Comparison of ENCODE assay signal across 8 mouse cellular contexts in genomic region chr17:15530141-15530540, GRCm38 (mm10). TPM values are rescaled to one million over a fixed set of nuclear protein-coding genes. Genes with fewer than 3 reads are reported as not detected.
DNase-seq lines count a peak whose midpoint lies in the region; ATAC-seq and TF ChIP-seq lines count a peak whose summit lies in the region.
"Had no signal": no experiment of that assay in that cellular context is flagged by ENCODE, and none has a peak within 500 bp of the region (broad histone marks: within the 10 kb centered on the region; RNA-seq: fewer than 3 reads in every experiment).

No protein-coding gene starts in this region.

- no peak overlapping the region for H3K27ac ChIP-seq in hindbrain, embryonic 14.5 days
- H3K27ac ChIP-seq in hindbrain, embryonic 12.5 days, result no peak overlapping the region
- H3K27ac ChIP-seq in hindbrain, postnatal 0 days, result no peak overlapping the region

- H3K4me3 ChIP-seq in hindbrain, embryonic 14.5 days (replicated peaks; ENCODE audit: low read length), result no peak overlapping the region
- no peak overlapping the region for H3K4me3 ChIP-seq in hindbrain, embryonic 12.5 days
- no peak overlapping the region for H3K4me3 ChIP-seq in hindbrain, postnatal 0 days (ENCODE audit: low read length)
- H3K4me3 ChIP-seq: erythroblast, embryonic 14.5 days had no signal

- no peak overlapping the region for H3K9ac ChIP-seq in hindbrain, embryonic 14.5 days
- no peak overlapping the region for H3K9ac ChIP-seq in hindbrain, embryonic 12.5 days
- H3K9ac ChIP-seq in hindbrain, postnatal 0 days (replicated peaks; ENCODE audit: low read length), result no peak overlapping the region

- H3K9me3 ChIP-seq in hindbrain, embryonic 14.5 days (ENCODE audit: control insufficient read depth, low read length), result no peaks in the 10 kb centered on the region
- H3K9me3 ChIP-seq in hindbrain, embryonic 12.5 days (replicated peaks), result no peaks in the 10 kb centered on the region
- H3K9me3 ChIP-seq in hindbrain, postnatal 0 days (ENCODE audit: low read length), result no peaks in the 10 kb centered on the region

- 4% methylated on average over 5 of the region's 5 CpGs for WGBS in hindbrain, embryonic 14.5 days
- 6% methylated on average over 5 of the region's 5 CpGs for WGBS in hindbrain, embryonic 12.5 days
- 3% methylated on average over 5 of the region's 5 CpGs for WGBS in hindbrain, postnatal 0 days

- no peak for ATAC-seq in hindbrain, embryonic 14.5 days (ENCODE audit: low FRiP score)
- no peak for ATAC-seq in hindbrain, embryonic 12.5 days (ENCODE audit: low FRiP score)
- ATAC-seq in hindbrain, postnatal 0 days, result no peak

- no peak overlapping the region for H3K4me2 ChIP-seq in hindbrain, embryonic 14.5 days (replicated peaks)
- H3K4me2 ChIP-seq in hindbrain, embryonic 12.5 days (replicated peaks), result no peak overlapping the region
- H3K4me2 ChIP-seq in hindbrain, postnatal 0 days (ENCODE audit: low read depth, low read length), result no peak overlapping the region

- H3K4me1 ChIP-seq in hindbrain, embryonic 14.5 days (replicated peaks; ENCODE audit: control insufficient read depth, insufficient read depth, low read length), result peaks cover 19% of the 10 kb centered on the region
- peaks cover 14% of the 10 kb centered on the region for H3K4me1 ChIP-seq in hindbrain, embryonic 12.5 days
- 0 out of 2 replicates have a peak, but pooled peaks cover 9% of the 10 kb centered on the region for H3K4me1 ChIP-seq in hindbrain, postnatal 0 days (ENCODE audit: insufficient read depth, low read length)

- peaks cover 6% of the 10 kb centered on the region for H3K36me3 ChIP-seq in hindbrain, embryonic 14.5 days (replicated peaks; ENCODE audit: control insufficient read depth, insufficient read depth)
- peaks cover 4% of the 10 kb centered on the region; the same call in 1 of the 2 replicates for H3K36me3 ChIP-seq in hindbrain, embryonic 12.5 days
- no peaks in the 10 kb centered on the region for H3K36me3 ChIP-seq in hindbrain, postnatal 0 days (ENCODE audit: insufficient read depth, low read length)

- TF ChIP-seq CTCF in hindbrain, postnatal 0 days (IDR thresholded peaks at IDR 0.05; ENCODE audit: low read depth), result peak; percentile 60

- H3K27me3 ChIP-seq in hindbrain, embryonic 14.5 days (ENCODE audit: control insufficient read depth, insufficient read depth, low read length), result 0 out of 2 replicates have a peak, but pooled peaks cover 3% of the 10 kb centered on the region
- H3K27me3 ChIP-seq in hindbrain, embryonic 12.5 days, result peaks cover 5% of the 10 kb centered on the region
- H3K27me3 ChIP-seq in hindbrain, postnatal 0 days (ENCODE audit: insufficient read depth, low read length), result no peaks in the 10 kb centered on the region

- peak; percentile 68 for DNase-seq in hindbrain, embryonic 14.5 days (ENCODE audit: low spot score)
- peak; percentile 69 for DNase-seq in ES-CJ7 (ENCODE audit: low read depth, low spot score)
- peak; percentile 66 for DNase-seq in ZHBTc4 (ENCODE audit: low read depth, low spot score)
- DNase-seq in hindbrain, postnatal 0 days (ENCODE audit: low spot score), result peak; percentile 72
- DNase-seq in lung, postnatal 36 days, result peak; percentile 74
- DNase-seq in thymus, postnatal 0 days (ENCODE audit: low spot score), result peak; percentile 65

RNA-seq across cellular contexts. Expression of gene Pdcd2, which starts 3.0 kb away (rescaled TPM):
- polyA plus RNA-seq in hindbrain, embryonic 14.5 days (2014; fragmentation: Nextera tagmentation; extraction: Ambion mirVana), result 69.6 and 72.1 TPM in 2 replicates
- polyA plus RNA-seq in hindbrain, embryonic 12.5 days (2016; fragmentation: Nextera tagmentation; extraction: Ambion mirVana), result 66.6 and 67.4 TPM in 2 replicates
- 51.5 and 68.4 TPM in 2 replicates for total RNA-seq in hindbrain, postnatal 0 days (2014; rRNA removed)
- polyA plus RNA-seq in hindbrain, postnatal 0 days (2015; fragmentation: Nextera tagmentation; extraction: Ambion mirVana), result 48.7 and 49.2 TPM in 2 replicates
- polyA plus RNA-seq in thymus, postnatal 0 days (2015; fragmentation: Nextera tagmentation; extraction: Ambion mirVana), result 82.9 and 94.9 TPM in 2 replicates

RNA-seq across cellular contexts. Expression of gene Tbp, which starts 30.5 kb away (rescaled TPM):
- 55.9 and 56.6 TPM in 2 replicates for polyA plus RNA-seq in hindbrain, embryonic 14.5 days (2014; fragmentation: Nextera tagmentation; extraction: Ambion mirVana)
- 55.2 and 60.4 TPM in 2 replicates for polyA plus RNA-seq in hindbrain, embryonic 12.5 days (2016; fragmentation: Nextera tagmentation; extraction: Ambion mirVana)
- 56.3 and 57.4 TPM in 2 replicates for total RNA-seq in hindbrain, postnatal 0 days (2014; rRNA removed)
- 40.6 and 42.8 TPM in 2 replicates for polyA plus RNA-seq in hindbrain, postnatal 0 days (2015; fragmentation: Nextera tagmentation; extraction: Ambion mirVana)
- 49.9 and 51.9 TPM in 2 replicates for polyA plus RNA-seq in thymus, postnatal 0 days (2015; fragmentation: Nextera tagmentation; extraction: Ambion mirVana)

RNA-seq across cellular contexts. Expression of gene Psmb1, which starts 30.6 kb away (rescaled TPM):
- 241 and 266 TPM in 2 replicates for polyA plus RNA-seq in hindbrain, embryonic 14.5 days (2014; fragmentation: Nextera tagmentation; extraction: Ambion mirVana)
- polyA plus RNA-seq in hindbrain, embryonic 12.5 days (2016; fragmentation: Nextera tagmentation; extraction: Ambion mirVana), result 219 and 233 TPM in 2 replicates
- 91.8 and 101 TPM in 2 replicates for total RNA-seq in hindbrain, postnatal 0 days (2014; rRNA removed)
- polyA plus RNA-seq in hindbrain, postnatal 0 days (2015; fragmentation: Nextera tagmentation; extraction: Ambion mirVana), result 273 TPM in 2 replicates
- 334 and 336 TPM in 2 replicates for polyA plus RNA-seq in thymus, postnatal 0 days (2015; fragmentation: Nextera tagmentation; extraction: Ambion mirVana)

RNA-seq across cellular contexts. Expression of gene Prdm9, which starts 34.0 kb away (rescaled TPM):
- polyA plus RNA-seq in hindbrain, embryonic 14.5 days (2014; fragmentation: Nextera tagmentation; extraction: Ambion mirVana), result 0.37 and 0.48 TPM in 2 replicates
- polyA plus RNA-seq in hindbrain, embryonic 12.5 days (2016; fragmentation: Nextera tagmentation; extraction: Ambion mirVana), result 3.1 and 3.5 TPM in 2 replicates
- total RNA-seq in hindbrain, postnatal 0 days (2014; rRNA removed), result 0.94 and 1.2 TPM in 2 replicates
- polyA plus RNA-seq in hindbrain, postnatal 0 days (2015; fragmentation: Nextera tagmentation; extraction: Ambion mirVana), result 0.76 and 1.2 TPM in 2 replicates
- polyA plus RNA-seq in thymus, postnatal 0 days (2015; fragmentation: Nextera tagmentation; extraction: Ambion mirVana), result 1.5 and 2.4 TPM in 2 replicates
- polyA plus RNA-seq: erythroblast, embryonic 14.5 days had no signal
